Mouse (Mus musculus) lung, postnatal 0 days (tissue): Measurements from ENCODE around the gene Rdh12. TPM values are rescaled to one million over a fixed set of nuclear protein-coding genes. Genes with fewer than 3 reads are reported as not detected.
"Not testable (repeated sequence)": the region's sequence is repeated elsewhere in the genome, so short reads cannot be mapped to it uniquely, and the experiment has no call there.

Experiments used
- ATAC-seq: fragments of 200-750 bp; cut with Nextera tagmentation; 2 replicates; pipeline ENCODE4 v1.8.0; 2017; ENCODE audit warnings: moderate library complexity
- DNase-seq: peaks from one replicate; pipeline ENCODE4 v3.0.0-alpha.2; 2016; ENCODE audit warnings: low spot score
- H3K27ac ChIP-seq: fragments of 300-500 bp; sonication (generic); 2 replicates; pipeline ENCODE4 v1.5.1; 2014; ENCODE audit warnings: antibody characterized with exemption, mild to moderate bottlenecking, low read length, mixed read lengths
- H3K27me3 ChIP-seq: fragments of 300-500 bp; sonication (generic); replicated peaks from 2 replicates; pipeline ENCODE4 v1.6.1; 2014; ENCODE audit warnings: low read length, mixed read lengths; ENCODE audit not compliant: insufficient read depth
- H3K36me3 ChIP-seq: fragments of 300-500 bp; sonication (generic); 2 replicates; pipeline ENCODE4 v1.6.1; 2014; ENCODE audit warnings: low read length, mixed read lengths; ENCODE audit not compliant: insufficient read depth
- H3K4me1 ChIP-seq: fragments of 300-500 bp; sonication (generic); 2 replicates; pipeline ENCODE4 v1.6.1; 2014; ENCODE audit warnings: antibody characterized with exemption, low read depth, low read length, mixed read lengths; ENCODE audit not compliant: insufficient read depth
- H3K4me2 ChIP-seq: fragments of 300-500 bp; sonication (generic); replicated peaks from 2 replicates; pipeline ENCODE4 v1.6.1; 2014; ENCODE audit warnings: low read depth, mild to moderate bottlenecking, low read length, moderate library complexity, mixed read lengths
- H3K4me3 ChIP-seq: fragments of 300-500 bp; sonication (generic); 2 replicates; pipeline ENCODE4 v1.5.1; 2014; ENCODE audit warnings: low read depth, low read length
- H3K9ac ChIP-seq: fragments of 300-500 bp; sonication (generic); replicated peaks from 2 replicates; pipeline ENCODE4 v1.6.1; 2014; ENCODE audit warnings: low read depth, mild to moderate bottlenecking
- H3K9me3 ChIP-seq: fragments of 300-500 bp; sonication (generic); 2 replicates; pipeline ENCODE4 v1.6.1; 2016; ENCODE audit warnings: low read length, mixed read lengths
- CTCF ChIP-seq: IDR thresholded peaks from 2 replicates; pipeline ENCODE4 v1.5.1; 2016; ENCODE audit warnings: antibody characterized with exemption, mild to moderate bottlenecking
- EP300 ChIP-seq: IDR thresholded peaks from 2 replicates; pipeline ENCODE4 v1.6.1; 2016; ENCODE audit warnings: antibody characterized with exemption, mild to moderate bottlenecking, control low read depth
- WGBS: fragments of 180-500 bp; shearing (Covaris S2); extraction: QIAGEN DNeasy Blood & Tissue Kit; methylation state at CpG from one replicate; pipeline ENCODE4 v1.1.7; 2014; 5-methylcytosine and 5-hydroxymethylcytosine counted together
- polyA plus RNA-seq: library from polyadenylated mRNA; unstranded; fragments of >200 nt; fragmentation: Nextera tagmentation; extraction: Ambion mirVana; gene quantifications from 2 replicates; pipeline ENCODE4 v1.2.1, GENCODE M21; 2015

The Rdh12 gene
- polyA plus RNA-seq, 1 experiment from 2014 or later = 0.69 TPM

DNA sequence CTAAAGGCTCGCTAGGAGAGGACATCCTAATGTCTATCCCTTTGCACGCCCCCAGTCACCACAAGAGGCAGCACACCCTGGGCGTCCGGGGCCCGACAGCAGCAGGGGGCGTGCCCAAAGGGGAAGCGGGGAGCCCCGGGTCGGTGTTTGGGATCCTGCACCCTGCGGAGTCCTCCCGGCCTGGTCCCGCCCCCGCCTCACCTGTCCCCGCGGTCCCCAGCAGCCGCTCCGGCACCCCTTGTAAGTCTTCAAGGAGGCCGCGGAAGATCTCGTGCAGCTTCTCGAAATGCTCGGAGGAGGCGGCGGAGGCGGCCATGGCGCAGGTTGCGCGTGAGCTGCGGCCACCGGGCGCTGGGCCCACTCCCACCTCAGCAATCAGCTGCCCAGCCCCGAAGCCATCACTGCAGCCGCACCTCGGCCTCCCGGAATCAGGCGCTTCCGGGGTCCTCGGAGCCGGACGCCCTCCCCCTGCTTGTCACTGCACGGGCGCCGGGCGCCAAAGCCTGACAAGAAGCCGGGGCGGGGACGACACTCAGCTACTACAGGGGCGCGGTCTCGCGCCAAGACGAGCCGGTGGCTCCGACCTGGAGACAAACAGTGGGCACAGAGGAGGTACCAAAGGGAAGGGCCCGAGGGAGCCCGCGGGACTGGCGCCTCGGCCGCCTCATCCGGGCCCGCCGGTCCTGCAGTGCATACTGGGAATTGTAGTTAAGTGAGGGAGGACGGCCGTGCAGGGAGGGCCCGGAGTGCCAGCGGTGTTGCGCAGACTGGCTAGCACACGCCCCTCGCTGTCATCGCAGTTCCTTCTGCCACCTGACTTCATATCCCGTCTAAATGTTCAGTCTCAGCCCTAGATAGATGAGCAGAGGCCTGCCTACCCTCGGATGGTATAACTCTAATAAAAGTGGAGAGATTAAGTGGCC is 36.4 kb upstream of the Rdh12 start, which contains the start of gene Vti1b:
Gene Vti1b, minus strand, starts transcription at position 649 of the 923 bp plus-strand sequence.
- H3K9ac ChIP-seq = peak within 1 kb of the TSS; percentile 80
- H3K9me3 ChIP-seq = no peaks in the 10 kb centered on the region
- TF ChIP-seq EP300 = peak; percentile 53; the same call in 1 of the 2 replicates
- peak; percentile 77 for TF ChIP-seq CTCF
- peak within 1 kb of the TSS; percentile 92 for H3K4me3 ChIP-seq
- H3K4me2 ChIP-seq = peak within 1 kb of the TSS; percentile 62
- H3K36me3 ChIP-seq = no peaks in the 10 kb centered on the region
- H3K4me1 ChIP-seq = peaks cover 5% of the 10 kb centered on the region; the same call in 1 of the 2 replicates
- H3K27me3 ChIP-seq = no peaks in the 10 kb centered on the region
- DNase-seq (peak; percentile 97), ATAC-seq (peak; percentile 98)
- H3K27ac ChIP-seq = peak within 1 kb of the TSS; percentile 90
- 2% methylated on average over 69 of the region's 73 CpGs for WGBS

GRCm38 (mm10) chr12:79173721-79174120 is 35.0 kb upstream of the Rdh12 start:
- Histone ChIP-seq H3K9ac (no peak overlapping the region), H3K4me3 (no peak overlapping the region), H3K27ac (no peak overlapping the region), H3K36me3 (no peaks in the 10 kb centered on the region), H3K4me2 (no peak overlapping the region), H3K9me3 (no peaks in the 10 kb centered on the region), H3K4me1 (peaks cover 5% of the 10 kb centered on the region; the same call in 1 of the 2 replicates), H3K27me3 (no peaks in the 10 kb centered on the region)
- DNase-seq = no peak
- no peak for ATAC-seq
- 81% methylated on average over 5 of the region's 5 CpGs for WGBS
- TF ChIP-seq CTCF (no peak), EP300 (no peak)

- Histone ChIP-seq H3K4me3 (no peak overlapping the region), H3K4me1 (peaks cover 5% of the 10 kb centered on the region; the same call in 1 of the 2 replicates), H3K9me3 (no peaks in the 10 kb centered on the region), H3K4me2 (no peak overlapping the region), H3K36me3 (0 out of 2 replicates have a peak, but pooled peaks cover 2% of the 10 kb centered on the region), H3K9ac (no peak overlapping the region), H3K27me3 (no peaks in the 10 kb centered on the region), H3K27ac (no peak overlapping the region)
- ATAC-seq (no peak), DNase-seq (no peak)
- WGBS = 94% methylated on average over 5 of the region's 5 CpGs
- TF ChIP-seq EP300 (no peak), CTCF (no peak)
These were observed 32.7 kb upstream of the Rdh12 start for GRCm38 (mm10) chr12:79175998-79176397.

GRCm38 (mm10) chr12:79185160-79185559 is 23.6 kb upstream of the Rdh12 start:
- not testable (repeated sequence) for H3K4me1 ChIP-seq, DNase-seq, ATAC-seq, H3K4me3 ChIP-seq, H3K9me3 ChIP-seq, H3K27me3 ChIP-seq, H3K27ac ChIP-seq, H3K9ac ChIP-seq, H3K4me2 ChIP-seq
- WGBS = 84% methylated on average over 4 of the region's 6 CpGs
- H3K36me3 ChIP-seq = peaks cover 27% of the 10 kb centered on the region

GRCm38 (mm10) chr12:79190931-79191673 is 17.6 kb upstream of the Rdh12 start:
- Histone ChIP-seq H3K9me3 (no peaks in the 10 kb centered on the region), H3K9ac (peak overlapping the region; percentile 27; the same call in 1 of the 2 replicates), H3K4me2 (peak overlapping the region; percentile 76), H3K27me3 (no peaks in the 10 kb centered on the region), H3K36me3 (0 out of 2 replicates have a peak, but pooled peaks cover 9% of the 10 kb centered on the region), H3K27ac (peak overlapping the region; percentile 22), H3K4me1 (peaks cover 6% of the 10 kb centered on the region; the same call in 1 of the 2 replicates), H3K4me3 (peak overlapping the region; percentile 51)
- peak; percentile 91 for ATAC-seq
- TF ChIP-seq CTCF (peak; percentile 43), EP300 (no peak)
- WGBS = under 1% methylated on average over 18 of the region's 18 CpGs
- peak; percentile 76 for DNase-seq

GRCm38 (mm10) chr12:79191701-79192100 is 17.0 kb upstream of the Rdh12 start:
- Histone ChIP-seq H3K4me1 (peaks cover 6% of the 10 kb centered on the region; the same call in 1 of the 2 replicates), H3K27ac (peak overlapping the region; percentile 22; the same call in 1 of the 2 replicates), H3K4me3 (peak overlapping the region; percentile 51), H3K9me3 (no peaks in the 10 kb centered on the region), H3K9ac (0 out of 2 replicates have a peak overlapping the region, but pooled peaks have one; percentile 27), H3K36me3 (0 out of 2 replicates have a peak, but pooled peaks cover 9% of the 10 kb centered on the region), H3K4me2 (peak overlapping the region; percentile 76), H3K27me3 (no peaks in the 10 kb centered on the region)
- peak; percentile 89 for ATAC-seq
- peak; percentile 92 for DNase-seq
- TF ChIP-seq CTCF = peak; percentile 75
- TF ChIP-seq EP300 = no peak
- 5% methylated on average over 14 of the region's 14 CpGs for WGBS
